Mouse (Mus musculus) liver, postnatal 0 days (tissue): ENCODE data around the gene Pcnx2. TPM values are rescaled to one million over a fixed set of nuclear protein-coding genes. Genes with fewer than 3 reads are reported as not detected.

ENCODE experiments used
- ATAC-seq: fragments of 200-750 bp; cut with Nextera tagmentation; 2 replicates; pipeline ENCODE4 v1.8.0; 2017; ENCODE audit warnings: mild to moderate bottlenecking, moderate library complexity
- DNase-seq: peaks from one replicate; pipeline ENCODE4 v3.0.0-alpha.2; 2016
- H3K27ac ChIP-seq: fragments of 300-500 bp; sonication (generic); 2 replicates; pipeline ENCODE4 v1.5.1; 2014; ENCODE audit warnings: antibody characterized with exemption, moderate library complexity, mild to moderate bottlenecking, low read depth
- H3K27me3 ChIP-seq: fragments of 300-500 bp; sonication (generic); 2 replicates; pipeline ENCODE4 v1.6.1; 2014; ENCODE audit warnings: low read length, control low read depth, mixed read lengths; ENCODE audit not compliant: insufficient read depth
- H3K36me3 ChIP-seq: fragments of 300-500 bp; sonication (generic); replicated peaks from 2 replicates; pipeline ENCODE4 v1.6.1; 2014; ENCODE audit warnings: mild to moderate bottlenecking, control low read depth, low read length, moderate library complexity, mixed read lengths; ENCODE audit not compliant: insufficient read depth
- H3K4me1 ChIP-seq: fragments of 300-500 bp; sonication (generic); 2 replicates; pipeline ENCODE4 v1.6.1; 2014; ENCODE audit warnings: antibody characterized with exemption, mild to moderate bottlenecking, control low read depth; ENCODE audit not compliant: insufficient read depth
- H3K4me2 ChIP-seq: fragments of 300-500 bp; sonication (generic); 2 replicates; pipeline ENCODE4 v1.6.1; 2014; ENCODE audit warnings: low read depth, mild to moderate bottlenecking, low read length, moderate library complexity, mixed read lengths
- H3K4me3 ChIP-seq: fragments of 300-500 bp; sonication (generic); 2 replicates; pipeline ENCODE4 v1.5.1; 2014; ENCODE audit warnings: low read depth, low read length
- H3K9ac ChIP-seq: fragments of 300-500 bp; sonication (generic); replicated peaks from 2 replicates; pipeline ENCODE4 v1.6.1; 2014; ENCODE audit warnings: mild to moderate bottlenecking, moderate library complexity
- H3K9me3 ChIP-seq: fragments of 300-500 bp; sonication (generic); 2 replicates; pipeline ENCODE4 v1.6.1; 2016; ENCODE audit warnings: mild to moderate bottlenecking, control low read depth, low read length, mixed read lengths
- CTCF ChIP-seq: sonication (generic); IDR thresholded peaks from 2 replicates; pipeline ENCODE4 v1.5.1; 2016; ENCODE audit warnings: antibody characterized with exemption, low read depth
- EP300 ChIP-seq: IDR thresholded peaks from 2 replicates; pipeline ENCODE4 v1.6.1; 2016; ENCODE audit warnings: antibody characterized with exemption, low read depth, mild to moderate bottlenecking
- WGBS: fragments of 180-500 bp; shearing (Covaris S2); extraction: QIAGEN DNeasy Blood & Tissue Kit; methylation state at CpG from one replicate; pipeline ENCODE4 v1.1.7; 2014; ENCODE audit not compliant: insufficient replicate concordance; 5-methylcytosine and 5-hydroxymethylcytosine counted together
- polyA plus RNA-seq: library from polyadenylated mRNA; unstranded; fragments of >200 nt; fragmentation: Nextera tagmentation; extraction: Ambion mirVana; gene quantifications from 2 replicates; pipeline ENCODE4 v1.2.1, GENCODE M21; 2015

Pcnx2 gene
- polyA plus RNA-seq, 1 experiment from 2014 or later, result 0.04 TPM

DNA sequence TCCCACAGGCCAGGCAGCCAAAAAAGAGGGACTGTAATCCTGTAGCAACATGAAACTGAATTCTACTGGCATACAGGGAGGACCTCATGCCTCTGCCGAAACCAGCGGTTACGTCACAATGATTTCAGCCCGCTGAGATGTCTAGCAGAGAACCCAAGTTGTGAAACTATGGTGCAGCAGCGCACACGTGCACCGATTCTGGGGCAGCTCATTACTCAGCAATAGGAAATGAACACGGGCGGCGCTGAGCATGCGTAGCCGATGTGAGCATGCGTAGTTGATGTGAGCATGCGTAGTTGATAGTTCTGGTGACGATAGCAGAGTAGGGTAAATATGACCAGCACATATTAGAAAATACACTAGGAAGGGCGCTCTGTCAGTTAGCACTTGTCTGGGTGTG lies 52.8 kb downstream of the Pcnx2 start:
- Histone ChIP-seq H3K36me3 (no peaks in the 10 kb centered on the region), H3K4me1 (peaks cover 4% of the 10 kb centered on the region), H3K9me3 (no peaks in the 10 kb centered on the region), H3K9ac (no peak overlapping the region), H3K27me3 (no peaks in the 10 kb centered on the region), H3K4me2 (no peak overlapping the region), H3K4me3 (no peak overlapping the region), H3K27ac (no peak overlapping the region)
- TF ChIP-seq CTCF (no peak), EP300 (no peak)
- ATAC-seq (peak; percentile 58), DNase-seq (peak; percentile 46)
- WGBS, result 77% methylated on average over 16 of the region's 16 CpGs

DNA sequence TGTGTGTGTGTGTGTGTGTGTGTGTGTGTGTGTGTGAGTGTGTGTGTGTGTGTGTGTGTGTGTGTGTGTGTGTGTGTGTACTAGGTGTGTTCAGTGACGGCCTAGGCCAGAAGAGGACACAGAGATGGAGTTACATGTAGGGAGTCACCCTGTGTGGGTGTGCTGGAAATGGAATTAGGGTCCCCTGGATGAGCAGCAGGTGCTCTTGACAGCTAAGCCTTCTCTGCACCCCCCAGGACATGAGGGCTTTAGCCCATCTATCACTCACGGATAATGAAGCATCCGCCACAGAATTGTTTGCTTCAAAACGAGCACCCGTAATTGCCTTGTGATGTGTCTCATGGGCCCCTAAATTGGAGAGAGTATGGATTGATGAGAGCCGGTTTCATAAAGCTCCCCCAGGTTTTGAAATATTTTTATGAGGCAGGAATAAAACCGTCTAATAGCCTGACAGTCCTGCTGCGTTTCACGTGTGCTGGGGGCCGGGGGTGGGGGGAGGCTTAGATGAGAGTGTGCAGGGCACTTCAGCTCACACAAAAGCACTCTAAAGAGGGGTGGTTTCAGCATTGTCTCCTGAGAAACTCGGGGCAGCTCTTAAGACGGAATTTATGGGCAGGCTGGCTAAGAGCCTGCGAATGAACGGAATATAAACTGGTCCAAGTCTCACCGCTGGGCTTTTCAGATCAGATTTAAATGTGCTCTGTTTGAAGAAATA lies 54.8 kb downstream of the Pcnx2 start:
- Histone ChIP-seq H3K27me3 (no peaks in the 10 kb centered on the region), H3K9ac (no peak overlapping the region), H3K9me3 (no peaks in the 10 kb centered on the region), H3K36me3 (no peaks in the 10 kb centered on the region), H3K4me2 (no peak overlapping the region), H3K4me1 (peaks cover 8% of the 10 kb centered on the region), H3K27ac (no peak overlapping the region), H3K4me3 (no peak overlapping the region)
- 73% methylated on average over 15 of the region's 15 CpGs for WGBS
- TF ChIP-seq EP300 (no peak), CTCF (no peak)
- no peak for ATAC-seq
- DNase-seq, result no peak

DNA sequence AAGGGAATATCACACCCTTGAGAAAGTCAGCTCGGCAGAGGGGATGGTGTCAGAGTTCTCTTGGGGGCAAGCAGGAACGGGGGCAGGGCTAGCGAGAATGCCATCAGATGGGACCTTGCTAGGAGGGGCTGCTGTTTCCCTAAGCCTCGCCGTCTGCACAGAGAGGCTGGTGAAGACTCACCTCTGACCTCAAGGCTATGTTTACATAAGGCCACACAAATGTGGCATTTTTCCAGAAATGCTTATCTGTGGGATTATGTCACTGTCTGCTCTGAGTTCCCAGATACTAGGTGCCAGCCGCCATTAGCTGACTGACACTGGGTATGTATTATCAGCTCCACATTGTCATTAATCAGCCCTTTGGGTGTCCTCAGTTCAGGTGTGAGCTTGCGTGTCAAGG lies 56.0 kb downstream of the Pcnx2 start:
- Histone ChIP-seq H3K4me3 (no peak overlapping the region), H3K36me3 (no peaks in the 10 kb centered on the region), H3K9ac (no peak overlapping the region), H3K27me3 (no peaks in the 10 kb centered on the region), H3K4me1 (peaks cover 8% of the 10 kb centered on the region), H3K9me3 (no peaks in the 10 kb centered on the region), H3K27ac (no peak overlapping the region), H3K4me2 (no peak overlapping the region)
- WGBS, result 46% methylated on average over 7 of the region's 7 CpGs
- peak; percentile 28 for DNase-seq
- peak; percentile 79 for ATAC-seq
- TF ChIP-seq CTCF (no peak), EP300 (no peak)

DNA sequence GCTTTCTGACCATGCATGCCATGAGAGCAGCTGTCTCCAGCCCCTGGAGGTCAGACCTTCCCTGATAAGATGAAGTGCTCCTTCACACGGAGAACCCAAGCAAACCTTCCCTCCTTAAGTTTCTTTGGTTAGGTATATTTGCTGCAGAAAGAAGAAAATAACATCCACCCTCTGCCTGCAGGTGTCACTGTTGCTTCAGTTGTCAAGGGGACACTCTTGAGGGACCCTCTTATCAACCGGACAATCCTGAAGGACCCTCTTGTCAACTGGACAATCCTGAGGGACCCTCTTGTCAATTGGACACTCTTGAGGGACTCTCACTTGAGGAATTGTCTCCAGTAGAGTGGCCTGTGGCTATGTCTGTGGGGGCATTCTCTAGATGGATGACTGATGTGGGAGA lies 73.4 kb downstream of the Pcnx2 start:
- Histone ChIP-seq H3K27me3 (no peaks in the 10 kb centered on the region), H3K27ac (no peak overlapping the region), H3K9me3 (no peaks in the 10 kb centered on the region), H3K9ac (no peak overlapping the region), H3K36me3 (no peaks in the 10 kb centered on the region), H3K4me3 (no peak overlapping the region), H3K4me2 (no peak overlapping the region), H3K4me1 (no peaks in the 10 kb centered on the region)
- TF ChIP-seq CTCF, result peak; percentile 49
- TF ChIP-seq EP300, result no peak
- DNase-seq (no peak), ATAC-seq (no peak)
- 40% methylated on average over 2 of the region's 2 CpGs for WGBS

DNA sequence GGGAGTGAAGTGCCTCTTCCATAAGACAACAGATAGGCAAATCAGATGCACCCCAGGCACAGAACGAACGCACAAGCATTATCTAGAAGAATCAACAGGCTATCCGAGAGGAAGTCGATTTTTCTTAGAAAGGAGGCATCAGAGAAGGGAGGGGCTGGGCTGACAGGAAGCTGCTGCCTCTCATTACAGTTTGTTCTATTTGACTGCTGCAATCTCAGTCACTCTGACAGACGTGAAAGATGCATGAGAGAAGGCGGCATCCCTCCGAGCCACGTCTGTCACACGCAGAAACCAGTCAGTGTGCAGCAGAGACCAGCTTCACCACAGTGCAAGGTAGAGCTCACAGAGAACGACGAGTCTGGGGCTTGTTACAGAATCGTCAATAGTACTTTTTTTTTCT lies 74.4 kb downstream of the Pcnx2 start:
- no peak for DNase-seq
- Histone ChIP-seq H3K4me2 (no peak overlapping the region), H3K27me3 (no peaks in the 10 kb centered on the region), H3K4me3 (no peak overlapping the region), H3K9me3 (no peaks in the 10 kb centered on the region), H3K9ac (no peak overlapping the region), H3K36me3 (no peaks in the 10 kb centered on the region), H3K27ac (no peak overlapping the region), H3K4me1 (no peaks in the 10 kb centered on the region)
- ATAC-seq, result no peak
- 21% methylated on average over 12 of the region's 12 CpGs for WGBS
- TF ChIP-seq EP300, result no peak
- TF ChIP-seq CTCF, result no peak

DNA sequence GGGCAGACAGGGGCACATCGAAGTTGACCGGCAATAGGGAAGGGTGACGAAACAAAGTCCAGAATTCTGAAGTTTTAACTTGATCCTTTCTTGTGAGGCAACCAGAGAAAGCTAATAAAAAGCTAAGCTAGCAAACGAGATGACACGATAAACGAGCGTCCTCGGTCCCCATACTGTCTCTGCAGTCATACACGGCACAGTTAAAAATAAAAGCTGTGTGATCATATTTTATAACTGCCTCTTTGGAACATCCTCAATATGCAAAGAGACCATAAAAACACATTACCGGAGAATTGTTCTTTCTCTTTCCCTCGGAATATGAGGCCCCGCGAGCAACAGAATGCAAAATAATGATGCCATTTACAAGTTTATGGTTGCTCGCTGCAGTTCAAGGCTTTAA lies 76.1 kb downstream of the Pcnx2 start:
- H3K36me3 ChIP-seq, result no peaks in the 10 kb centered on the region
- no peak overlapping the region for H3K9ac ChIP-seq
- H3K9me3 ChIP-seq, result no peaks in the 10 kb centered on the region
- DNase-seq (no peak), ATAC-seq (no peak)
- no peak overlapping the region for H3K4me2 ChIP-seq
- H3K4me1 ChIP-seq, result no peaks in the 10 kb centered on the region
- no peak for TF ChIP-seq EP300
- no peak for TF ChIP-seq CTCF
- no peak overlapping the region for H3K27ac ChIP-seq
- H3K27me3 ChIP-seq, result no peaks in the 10 kb centered on the region
- no peak overlapping the region for H3K4me3 ChIP-seq
- 77% methylated on average over 14 of the region's 14 CpGs for WGBS
